Mouse (Mus musculus) cerebellum, adult 2 months (tissue): Measurements from ENCODE around the gene Copz2. TPM values are rescaled to one million over a fixed set of nuclear protein-coding genes. Genes with fewer than 3 reads are reported as not detected.
A peak's percentile ranks its signal among the peaks of the same experiment; 100 is the strongest.
"Not testable (repeated sequence)": the region's sequence is repeated elsewhere in the genome, so short reads cannot be mapped to it uniquely, and the experiment has no call there.

Experiments used
- DNase-seq, 2 experiments: peaks; one replicate each; pipeline ENCODE4 v3.0.0; 2021
- H3K27ac ChIP-seq: fragments of 200-500 bp; 2 replicates; pipeline ENCODE4 v1.5.1; 2012; ENCODE audit warnings: low read length, control low read depth, inconsistent platforms; ENCODE audit not compliant: insufficient read depth
- H3K27me3 ChIP-seq: fragments of 200-500 bp; 2 replicates; pipeline ENCODE4 v1.6.1; 2012; ENCODE audit warnings: inconsistent platforms, mild to moderate bottlenecking, low read length, moderate library complexity; ENCODE audit not compliant: control insufficient read depth, insufficient read depth
- H3K4me1 ChIP-seq: fragments of 200-500 bp; 2 replicates; pipeline ENCODE4 v1.6.1; 2011; ENCODE audit warnings: low read length; ENCODE audit not compliant: control insufficient read depth, insufficient read depth
- H3K4me3 ChIP-seq: fragments of 200-500 bp; replicated peaks from 2 replicates; pipeline ENCODE3; 2011; ENCODE audit warnings: mild to moderate bottlenecking, low read depth, low read length, control low read depth; ENCODE audit not compliant: insufficient read depth
- CTCF ChIP-seq: fragments of 200-500 bp; IDR thresholded peaks from 2 replicates; pipeline ENCODE4 v1.5.1; 2011; ENCODE audit warnings: low read depth, mild to moderate bottlenecking, control low read depth, low read length, moderate library complexity, borderline replicate concordance; ENCODE audit not compliant: insufficient read depth
- POLR2A ChIP-seq: fragments of 200-500 bp; IDR thresholded peaks from 2 replicates; pipeline ENCODE4 v1.6.1; 2011; ENCODE audit warnings: low read length, control low read depth, borderline replicate concordance; ENCODE audit not compliant: insufficient read depth
- WGBS: fragments of 180-500 bp; shearing (Covaris S2); methylation state at CpG from one replicate; pipeline ENCODE4 v1.1.7; 2018; 5-methylcytosine and 5-hydroxymethylcytosine counted together
- polyA plus RNA-seq: library from polyadenylated mRNA; depleted of rRNA; stranded (reverse); fragments of >200 nt; gene quantifications from 2 replicates; pipeline ENCODE4 v1.2.3, GENCODE M21; 2012

The Copz2 gene
- polyA plus RNA-seq, 1 experiment = 10.9 TPM

DNA sequence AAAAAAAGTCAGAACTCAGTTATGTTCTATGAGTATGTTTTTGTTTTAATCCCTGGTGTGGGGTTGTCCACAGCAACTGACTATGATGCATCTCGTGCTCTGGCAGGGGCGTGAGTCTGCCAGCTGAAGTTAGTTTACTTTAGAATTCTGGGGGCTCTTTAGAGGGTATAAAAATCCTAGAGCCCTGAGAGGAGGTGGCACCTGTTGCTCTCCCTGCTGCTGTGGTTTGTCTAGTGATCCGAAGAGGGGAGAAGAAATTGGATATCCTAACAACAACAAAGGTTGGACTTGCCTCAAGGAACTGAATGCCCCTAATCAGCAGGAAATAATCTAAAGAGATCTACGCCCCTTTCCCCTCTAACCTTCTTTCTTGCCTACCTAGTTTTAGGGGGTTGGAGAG is 11.3 kb upstream of the Copz2 start:
- WGBS = 79% methylated on average over 4 of the region's 4 CpGs
- TF ChIP-seq POLR2A = no peak
- no peak for TF ChIP-seq CTCF
- H3K27me3 ChIP-seq = no peaks in the 10 kb centered on the region
- H3K27ac ChIP-seq = no peak overlapping the region
- H3K4me3 ChIP-seq = no peak overlapping the region
- H3K4me1 ChIP-seq = peaks cover 7% of the 10 kb centered on the region
- no peak for DNase-seq

DNA sequence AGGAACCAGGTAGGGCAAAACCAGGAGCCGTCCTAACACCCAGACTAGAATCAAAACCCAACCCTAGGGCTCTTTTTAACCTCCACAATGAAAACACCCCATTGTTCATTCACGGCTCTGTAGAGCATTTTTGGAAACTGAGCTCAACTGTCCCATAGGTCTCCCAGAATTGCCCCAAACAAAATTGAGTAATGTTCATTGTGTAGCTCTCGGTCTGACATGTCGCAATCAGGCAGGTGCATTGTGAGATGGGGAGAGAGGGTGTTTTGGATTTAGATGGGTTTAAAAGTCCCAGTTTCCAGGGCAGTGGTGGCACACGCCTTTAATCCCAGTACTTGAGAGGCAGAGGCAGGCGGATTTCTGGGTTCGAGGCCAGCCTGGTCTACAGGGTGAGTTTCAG is 10.2 kb upstream of the Copz2 start:
- no peaks in the 10 kb centered on the region for H3K27me3 ChIP-seq
- peaks cover 7% of the 10 kb centered on the region for H3K4me1 ChIP-seq
- WGBS = 94% methylated on average over 7 of the region's 7 CpGs
- TF ChIP-seq CTCF (no peak), POLR2A (no peak)
- no peak overlapping the region for H3K4me3 ChIP-seq
- no peak overlapping the region for H3K27ac ChIP-seq
- DNase-seq = no peak

DNA sequence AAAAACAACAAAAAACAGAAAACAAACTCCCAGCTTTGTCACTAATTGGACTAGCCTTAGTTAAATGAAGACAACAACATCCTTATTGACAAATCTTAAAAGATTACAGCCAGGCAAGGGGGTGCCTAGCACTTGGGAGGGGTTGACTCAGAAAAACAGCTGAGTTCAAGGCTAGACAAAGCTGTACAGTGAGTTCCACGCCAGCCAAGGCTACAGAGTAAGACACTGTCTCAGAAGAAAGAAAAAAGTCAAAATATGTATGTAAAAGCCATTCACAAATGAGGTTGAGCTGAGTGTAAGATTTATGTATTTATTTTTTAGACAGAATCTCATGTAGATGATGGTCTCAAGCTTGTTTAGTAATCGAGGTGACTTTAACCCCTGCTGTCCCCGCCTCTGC is 9.8 kb upstream of the Copz2 start:
- TF ChIP-seq POLR2A (no peak), CTCF (no peak)
- 52% methylated on average over 3 of the region's 3 CpGs for WGBS
- no peak overlapping the region for H3K4me3 ChIP-seq
- no peak overlapping the region for H3K27ac ChIP-seq
- no peak for DNase-seq
- peaks cover 7% of the 10 kb centered on the region for H3K4me1 ChIP-seq
- no peaks in the 10 kb centered on the region for H3K27me3 ChIP-seq

DNA sequence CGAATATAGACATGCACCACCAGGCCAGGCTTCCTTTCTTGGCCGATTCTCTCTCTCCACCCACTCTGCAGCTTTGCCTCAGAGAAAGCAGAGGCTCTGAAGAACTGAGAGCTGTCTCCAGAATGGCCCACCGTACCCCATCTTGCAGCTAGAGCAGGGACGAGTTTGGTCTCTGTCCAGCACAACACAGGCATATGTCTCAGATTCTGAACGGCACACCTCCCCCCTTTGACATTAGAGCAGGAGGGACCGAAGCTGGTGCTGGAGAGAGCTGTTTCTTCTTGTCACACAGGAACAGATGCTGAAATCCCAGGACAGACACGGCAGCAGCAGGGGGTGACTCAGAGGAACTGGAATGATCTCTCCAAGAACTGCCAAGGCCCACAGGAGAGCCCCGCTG is 9.4 kb upstream of the Copz2 start:
- WGBS = 12% methylated on average over 8 of the region's 8 CpGs
- 0 out of 2 replicates have a peak overlapping the region, but pooled peaks have one; percentile 53 for H3K27ac ChIP-seq

DNA sequence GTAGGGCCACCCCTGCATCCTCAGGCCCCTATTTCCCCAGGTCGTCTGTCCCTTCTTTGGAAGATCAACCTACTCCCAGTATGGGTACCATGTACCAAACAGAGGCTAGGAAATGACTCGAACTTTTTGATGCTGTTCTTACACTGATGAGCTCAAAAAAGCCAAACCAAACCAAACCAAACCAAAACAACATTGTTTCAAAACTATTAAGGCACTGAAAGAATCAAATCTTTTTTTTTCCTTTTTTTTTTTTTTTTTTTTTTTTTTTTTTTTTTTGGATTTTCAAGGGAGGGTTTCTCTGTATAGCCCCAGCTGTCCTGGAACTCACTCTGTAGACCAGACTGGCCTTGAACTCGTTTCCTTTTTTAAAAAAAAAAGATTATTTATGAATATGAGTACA is 6.0 kb upstream of the Copz2 start:
- H3K4me1 ChIP-seq = peaks cover 7% of the 10 kb centered on the region
- DNase-seq = no peak
- no peaks in the 10 kb centered on the region for H3K27me3 ChIP-seq
- H3K4me3 ChIP-seq = no peak overlapping the region
- no peak overlapping the region for H3K27ac ChIP-seq
- WGBS = 56% methylated on average over 3 of the region's 3 CpGs
- TF ChIP-seq CTCF (no peak), POLR2A (no peak)

More for the DNA sequence above, 9.4 kb upstream of the Copz2 start:
- TF ChIP-seq CTCF = no peak
- TF ChIP-seq POLR2A = no peak
- Histone ChIP-seq H3K27me3 (no peaks in the 10 kb centered on the region), H3K4me3 (no peak overlapping the region), H3K4me1 (peaks cover 7% of the 10 kb centered on the region)
- DNase-seq = peak in 1 of 2 experiments; percentile 27

DNA sequence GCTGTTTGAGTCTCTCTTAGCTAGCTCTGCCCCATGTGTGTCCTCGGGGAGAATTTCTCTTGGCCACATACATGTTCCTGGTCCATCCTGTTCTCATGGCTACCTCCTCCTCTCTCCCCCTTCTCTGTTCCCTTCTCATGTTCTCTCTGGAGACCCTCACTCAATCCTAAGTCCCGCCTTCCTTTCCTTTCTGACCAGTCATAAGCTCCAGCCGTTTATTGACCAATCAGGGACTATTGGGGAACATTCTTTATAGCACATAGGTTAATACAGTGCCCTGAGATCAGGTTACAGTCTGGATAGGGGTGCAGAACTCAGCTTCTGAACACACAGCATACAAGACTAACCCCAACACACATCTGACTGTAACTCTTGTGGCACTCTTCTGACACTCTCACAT is 2.4 kb upstream of the Copz2 start:
- 44% methylated on average over 3 of the region's 3 CpGs for WGBS
- Histone ChIP-seq H3K27ac (no peak overlapping the region), H3K4me1 (no peaks in the 10 kb centered on the region), H3K4me3 (no peak overlapping the region), H3K27me3 (no peaks in the 10 kb centered on the region; the same call in 1 of the 2 replicates)
- no peak for DNase-seq
- TF ChIP-seq POLR2A (no peak), CTCF (no peak)

DNA sequence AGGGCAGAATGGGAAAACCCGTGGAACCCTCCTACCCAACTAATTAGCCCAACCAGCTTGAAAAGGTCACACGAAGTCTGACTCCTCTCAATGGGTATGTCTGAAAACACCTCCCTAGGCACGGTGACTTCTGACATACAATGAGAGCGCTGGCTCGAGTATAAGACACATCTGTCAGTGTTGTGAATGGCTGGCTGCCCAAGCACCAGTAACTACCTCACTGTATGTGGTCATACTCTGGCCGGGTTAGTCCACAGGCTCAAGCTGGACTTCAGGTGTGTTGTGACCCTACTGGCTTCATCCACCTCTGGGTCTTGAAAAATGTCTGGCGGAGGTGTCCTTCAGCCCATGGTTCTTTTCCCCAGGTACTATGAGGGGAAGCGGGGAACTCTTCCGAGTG is 976 bp upstream of the Copz2 start:
- no peak overlapping the region for H3K4me3 ChIP-seq
- H3K27me3 ChIP-seq = no peaks in the 10 kb centered on the region; the same call in 1 of the 2 replicates
- WGBS = 44% methylated on average over 9 of the region's 9 CpGs
- no peaks in the 10 kb centered on the region for H3K4me1 ChIP-seq
- TF ChIP-seq POLR2A = no peak
- no peak for TF ChIP-seq CTCF
- DNase-seq = no peak
- H3K27ac ChIP-seq = no peak overlapping the region

DNA sequence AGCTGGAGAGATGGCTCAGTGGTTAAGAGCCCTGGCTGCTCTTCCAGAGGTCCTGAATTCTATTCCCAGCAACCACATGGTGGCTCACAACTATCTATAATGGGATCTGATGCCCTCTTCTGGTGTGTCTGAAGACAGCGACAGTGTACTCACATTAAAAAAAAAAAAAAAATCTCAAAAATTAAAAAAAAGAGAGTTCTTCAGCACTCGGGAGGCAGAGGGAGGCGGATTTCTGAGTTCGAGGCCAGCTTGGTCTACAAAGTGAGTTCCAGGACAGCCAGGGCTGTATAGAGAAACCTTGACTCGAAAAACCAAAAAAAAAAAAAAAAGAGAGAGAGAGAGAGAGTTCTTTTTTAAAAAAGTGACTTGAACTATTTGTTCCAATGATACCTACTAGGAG is 525 bp upstream of the Copz2 start:
- not testable (repeated sequence) for H3K4me3 ChIP-seq, H3K27ac ChIP-seq, H3K4me1 ChIP-seq, H3K27me3 ChIP-seq, DNase-seq
- WGBS = 61% methylated on average over 5 of the region's 5 CpGs
